Mouse (Mus musculus): ENCODE measurements around the gene Edil3.

GRCm38 (mm10) chr13:88820686-88821308 lies 475 bp upstream of the Edil3 start:
- TF ChIP-seq CTCF (IDR thresholded peaks at IDR 0.05; ENCODE audit: low read depth) (no peak), EP300 (optimal IDR thresholded peaks at IDR 0.05) (no peak)
